Mouse (Mus musculus) thymus, postnatal 36 days (tissue): ENCODE results near the gene Gpr18.
A peak's percentile ranks its signal among the peaks of the same experiment; 100 is the strongest.

Experiments
- DNase-seq, 2 experiments: peaks; one replicate each; pipeline ENCODE4 v3.0.0; 2022; ENCODE audit warnings: mixed read lengths in 2 of 2

Gpr18 gene

DNA sequence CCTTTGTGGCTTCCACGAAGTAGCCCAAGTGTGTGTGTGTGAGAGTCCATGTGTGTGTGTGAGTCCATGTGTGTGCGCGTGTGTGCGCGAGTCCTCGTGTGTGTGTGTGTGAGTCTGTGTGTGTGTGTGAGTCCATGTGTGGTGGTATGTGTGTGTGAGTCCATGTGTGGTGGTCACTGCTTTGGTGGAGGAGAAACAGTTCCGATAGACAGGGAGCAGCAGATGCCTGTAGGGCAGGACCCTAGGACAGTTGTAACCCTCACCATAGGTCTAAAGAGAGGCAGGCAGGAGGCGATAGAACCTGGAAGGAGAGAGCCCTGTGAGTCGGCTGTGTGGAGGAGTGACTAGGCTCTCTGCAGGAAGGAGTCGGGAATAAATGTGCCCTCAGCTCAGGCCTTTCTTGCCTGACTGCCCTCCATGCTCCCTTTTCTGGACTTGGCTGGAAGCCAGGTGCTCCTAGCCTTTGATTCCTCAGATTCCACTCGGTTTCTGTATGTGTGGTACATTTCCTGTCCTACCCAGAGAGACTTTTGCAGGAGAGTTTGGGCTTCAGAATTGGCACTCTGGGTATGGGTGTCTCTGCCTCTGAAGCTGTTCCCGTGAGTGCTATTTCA, 5.0 kb upstream of the Gpr18 start:
- no peak for DNase-seq

DNA sequence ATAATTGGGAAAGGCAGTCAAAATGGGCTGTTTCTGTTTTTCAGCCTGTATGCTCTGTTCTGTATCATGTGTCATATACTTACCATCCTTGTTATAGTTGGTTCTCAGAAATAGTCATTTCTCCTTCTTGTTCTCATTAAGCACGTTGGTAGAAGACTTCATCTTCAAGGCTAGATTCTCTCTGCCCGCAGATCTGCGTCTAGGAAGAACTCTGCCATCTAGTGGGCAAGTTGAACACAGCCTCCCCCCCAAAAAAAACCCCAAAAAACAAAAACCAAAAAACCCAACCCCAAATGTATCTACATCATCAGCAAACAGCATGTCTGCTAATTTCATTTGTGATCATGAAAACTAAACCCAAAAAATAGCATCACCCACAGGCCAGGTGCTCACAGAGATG, 4.2 kb upstream of the Gpr18 start:
- no peak for DNase-seq

DNA sequence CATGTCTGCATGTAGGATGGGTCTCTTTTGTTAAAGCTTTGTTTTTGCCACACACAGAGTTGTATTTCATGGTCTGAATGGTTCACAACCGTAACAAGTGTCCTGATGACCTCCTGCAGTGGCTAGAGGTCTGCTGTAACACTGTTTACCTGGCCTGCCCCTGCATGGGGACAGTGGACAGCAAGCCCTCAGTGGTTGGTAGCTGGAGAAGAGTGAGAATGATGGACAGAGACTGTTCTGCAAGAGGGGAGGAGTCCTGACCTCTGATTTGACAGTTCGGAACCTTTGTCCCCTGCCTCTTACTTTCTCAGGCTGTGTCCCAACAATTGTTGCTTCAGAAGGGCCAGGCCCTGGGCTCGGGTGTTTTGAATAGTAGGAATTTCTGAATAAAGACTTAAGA, 2.7 kb upstream of the Gpr18 start:
- DNase-seq: no peak

GRCm38 (mm10) chr14:121916311-121917094, 922 bp upstream of the Gpr18 start:
- DNase-seq: peak in 1 of 2 experiments; percentile 20

- no peak for DNase-seq
Measured at GRCm38 (mm10) chr14:121915143-121915542, 438 bp downstream of the Gpr18 start.

DNA sequence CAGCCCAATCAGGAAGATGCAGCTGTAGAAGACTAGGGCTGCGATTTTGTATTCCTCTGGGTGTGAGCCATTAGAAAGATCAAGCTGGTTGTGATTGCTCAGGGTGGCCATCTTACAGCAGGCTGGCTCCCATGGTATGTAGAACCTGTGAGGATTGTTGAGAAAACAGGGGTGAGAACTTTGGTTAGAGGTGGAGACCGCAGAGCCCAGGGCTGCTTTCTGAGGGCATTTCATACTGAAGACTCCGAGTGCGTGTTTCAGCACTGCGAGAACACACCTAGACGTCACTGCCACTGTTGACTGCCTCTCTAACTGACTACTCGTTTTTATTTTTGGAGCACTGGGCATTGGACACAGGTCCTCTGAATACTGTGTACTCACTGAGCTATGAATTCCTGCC, 3.1 kb downstream of the Gpr18 start:
- DNase-seq: no peak

GRCm38 (mm10) chr14:121909868-121910267, 5.7 kb downstream of the Gpr18 start:
- no peak for DNase-seq

GRCm38 (mm10) chr14:121906992-121907681, 8.4 kb downstream of the Gpr18 start:
- peak in 1 of 2 experiments; percentile 27 for DNase-seq

GRCm38 (mm10) chr14:121906341-121906991, 9.1 kb downstream of the Gpr18 start:
- DNase-seq: peak in 1 of 2 experiments; percentile 19

GRCm38 (mm10) chr14:121904754-121905153, 10.8 kb downstream of the Gpr18 start:
- no peak for DNase-seq

GRCm38 (mm10) chr14:121903381-121903876, 12.2 kb downstream of the Gpr18 start:
- peak in 1 of 2 experiments; percentile 33 for DNase-seq

GRCm38 (mm10) chr14:121901511-121901910, 14.1 kb downstream of the Gpr18 start:
- no peak for DNase-seq

DNA sequence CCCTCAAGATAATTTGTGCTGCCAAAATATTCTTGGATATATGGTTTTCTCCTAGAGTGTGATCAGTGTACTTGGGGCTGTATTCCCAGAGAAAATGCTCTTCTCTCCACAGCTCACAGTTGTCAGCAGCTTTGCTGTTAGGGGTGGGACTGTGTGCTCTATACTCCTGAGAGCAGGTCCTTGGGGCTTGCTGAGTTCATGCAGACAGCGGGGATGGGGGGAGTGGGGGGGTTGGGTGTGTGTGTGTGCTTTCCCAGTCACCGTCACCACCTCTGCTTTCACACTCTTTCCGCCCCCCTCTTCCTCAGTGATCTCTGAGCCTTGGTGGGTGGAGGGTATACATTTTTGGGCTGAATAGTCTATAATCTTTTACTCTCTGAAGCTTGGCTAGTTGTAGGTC, 16.5 kb downstream of the Gpr18 start:
- DNase-seq: peak in 1 of 2 experiments; percentile 36

DNA sequence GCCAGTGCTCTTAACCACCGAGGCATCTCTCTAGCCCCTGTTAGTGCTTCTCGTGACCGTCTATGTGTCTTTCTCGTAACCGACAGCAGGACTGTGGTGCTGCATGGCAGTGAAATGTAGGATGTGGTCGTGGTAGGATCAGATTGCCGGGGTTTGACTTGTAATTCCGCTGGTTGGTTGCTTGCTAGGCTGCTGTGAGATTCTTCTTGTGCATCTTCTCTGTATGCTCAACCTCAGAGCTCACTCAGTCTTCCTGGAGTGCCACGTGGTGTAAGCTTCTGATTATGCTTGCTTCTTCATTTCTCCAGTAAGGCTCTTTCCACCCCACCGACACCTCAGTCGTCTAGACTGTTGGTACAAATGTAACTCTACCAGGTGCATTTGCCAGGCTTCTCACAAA, 17.1 kb downstream of the Gpr18 start:
- peak; percentile 37 to 44 for DNase-seq

- DNase-seq: no peak
Measured at GRCm38 (mm10) chr14:121897773-121898172, 17.8 kb downstream of the Gpr18 start.

- no peak for DNase-seq
Measured at GRCm38 (mm10) chr14:121896126-121897090, 19.2 kb downstream of the Gpr18 start.

- no peak for DNase-seq
Measured at GRCm38 (mm10) chr14:121895316-121895715, 20.3 kb downstream of the Gpr18 start.

- no peak for DNase-seq
Measured at GRCm38 (mm10) chr14:121894511-121895135, 21.0 kb downstream of the Gpr18 start.

DNA sequence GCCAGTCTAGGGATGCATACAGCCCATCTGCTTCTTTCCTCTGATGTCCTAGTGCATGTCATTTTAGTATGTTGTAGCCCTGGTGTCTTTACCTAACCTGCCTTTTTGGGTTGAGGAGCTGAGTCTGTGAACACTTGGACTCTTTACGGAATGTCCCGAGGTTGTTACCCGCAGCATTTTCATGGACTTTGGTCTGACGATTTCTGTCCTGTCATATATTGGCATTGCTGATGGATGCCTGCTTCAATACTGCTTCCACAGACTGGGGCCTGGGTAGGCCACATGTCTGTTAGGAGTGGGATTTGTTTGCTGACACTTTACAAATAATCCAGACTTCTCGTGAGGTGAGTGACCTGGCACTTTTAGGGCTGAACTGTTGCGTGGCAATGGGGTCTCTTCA, 21.8 kb downstream of the Gpr18 start:
- DNase-seq: no peak

DNA sequence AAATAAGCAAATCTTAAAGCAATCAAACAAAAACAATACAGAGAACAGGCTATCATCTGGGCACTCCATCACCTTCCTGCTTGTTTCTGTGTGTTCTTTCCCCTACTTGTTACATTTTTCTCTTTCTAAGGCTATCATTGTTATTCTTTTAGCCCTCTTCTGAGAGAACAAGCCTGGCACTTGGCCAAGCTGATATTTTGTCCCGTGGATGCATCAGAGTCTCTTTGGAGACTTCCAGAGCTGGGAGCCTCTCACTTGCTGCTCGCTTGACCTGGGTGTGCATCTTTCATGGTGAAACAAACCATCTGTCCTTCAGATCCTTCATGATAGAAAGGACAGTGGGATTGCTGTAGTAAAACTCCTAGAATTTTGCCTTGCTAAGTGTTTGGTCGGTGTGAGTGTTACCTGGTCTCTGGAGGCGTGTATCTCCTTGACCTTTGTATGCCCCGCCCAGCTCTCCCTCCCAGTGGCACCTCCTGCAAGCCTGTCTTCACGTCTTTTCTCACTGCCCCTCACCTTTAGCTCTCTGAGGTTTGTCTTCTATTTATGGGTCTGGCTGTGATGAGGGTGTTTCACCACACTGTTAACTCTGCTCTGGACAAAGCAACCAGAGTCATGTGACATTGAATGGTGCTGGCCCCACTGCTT, 31.3 kb downstream of the Gpr18 start:
- no peak for DNase-seq

DNA sequence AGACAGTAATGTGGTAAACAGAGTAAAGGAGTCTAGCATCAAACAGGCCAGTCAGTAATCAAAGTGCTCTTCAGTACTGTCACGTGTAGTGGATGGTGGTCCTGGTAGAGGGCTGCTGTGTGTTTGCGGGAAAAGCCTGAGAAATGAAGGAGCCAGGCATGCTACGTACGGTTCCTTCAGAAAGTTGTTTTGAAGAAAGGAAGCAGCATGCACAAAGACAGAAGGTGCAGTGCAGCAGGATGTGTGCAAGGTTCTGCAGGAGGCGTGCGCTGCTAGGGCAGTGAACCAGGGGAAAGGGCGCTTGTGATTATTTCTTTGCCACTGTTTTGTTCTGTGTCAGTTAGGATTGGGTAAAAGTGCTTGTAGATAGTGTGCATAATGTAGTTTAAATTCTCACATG, 34.4 kb downstream of the Gpr18 start:
- peak; percentile 58 to 72 for DNase-seq
